Mouse (Mus musculus) stomach, embryonic 15.5 days (tissue): ENCODE results near the gene Rpl18. TPM values are rescaled to one million over a fixed set of nuclear protein-coding genes. Genes with fewer than 3 reads are reported as not detected.

Experiments used
- ATAC-seq: fragments of 200-750 bp; cut with Nextera tagmentation; 2 replicates; pipeline ENCODE4 v1.8.0; 2017; ENCODE audit warnings: low read depth, moderate number of reproducible peaks, moderate TSS enrichment; ENCODE audit not compliant: insufficient read depth, low FRiP score
- H3K27ac ChIP-seq: fragments of 300-500 bp; sonication (generic); 2 replicates; pipeline ENCODE4 v1.5.1; 2015; ENCODE audit warnings: mild to moderate bottlenecking, inconsistent platforms
- H3K27me3 ChIP-seq: fragments of 300-500 bp; sonication (generic); replicated peaks from 2 replicates; pipeline ENCODE4 v1.6.1; 2015; ENCODE audit warnings: inconsistent platforms
- H3K36me3 ChIP-seq: fragments of 300-500 bp; sonication (generic); 2 replicates; pipeline ENCODE4 v1.6.1; 2015; ENCODE audit warnings: inconsistent platforms
- H3K4me1 ChIP-seq: fragments of 300-500 bp; sonication (generic); 2 replicates; pipeline ENCODE4 v1.6.1; 2015; ENCODE audit warnings: inconsistent platforms
- H3K4me2 ChIP-seq: fragments of 300-500 bp; sonication (generic); 2 replicates; pipeline ENCODE4 v1.6.1; 2015; ENCODE audit warnings: mild to moderate bottlenecking, inconsistent platforms
- H3K4me3 ChIP-seq: fragments of 300-500 bp; sonication (generic); replicated peaks from 2 replicates; pipeline ENCODE4 v1.5.1; 2015; ENCODE audit warnings: inconsistent platforms
- H3K9ac ChIP-seq: fragments of 300-500 bp; sonication (generic); 2 replicates; pipeline ENCODE4 v1.6.1; 2015; ENCODE audit warnings: inconsistent platforms
- H3K9me3 ChIP-seq: fragments of 300-500 bp; sonication (generic); 2 replicates; pipeline ENCODE4 v1.6.1; 2016; ENCODE audit warnings: inconsistent platforms
- WGBS: fragments of 180-500 bp; shearing (Covaris S2); methylation state at CpG from one replicate; pipeline ENCODE4 v1.1.7; 2015; 5-methylcytosine and 5-hydroxymethylcytosine counted together
- polyA plus RNA-seq: library from polyadenylated mRNA; unstranded; fragments of >200 nt; fragmentation: Nextera tagmentation; extraction: Ambion mirVana; gene quantifications from 2 replicates; pipeline ENCODE4 v1.2.1, GENCODE M21; 2015

The Rpl18 gene
- polyA plus RNA-seq, 1 experiment from 2014 or later: 954 TPM

DNA sequence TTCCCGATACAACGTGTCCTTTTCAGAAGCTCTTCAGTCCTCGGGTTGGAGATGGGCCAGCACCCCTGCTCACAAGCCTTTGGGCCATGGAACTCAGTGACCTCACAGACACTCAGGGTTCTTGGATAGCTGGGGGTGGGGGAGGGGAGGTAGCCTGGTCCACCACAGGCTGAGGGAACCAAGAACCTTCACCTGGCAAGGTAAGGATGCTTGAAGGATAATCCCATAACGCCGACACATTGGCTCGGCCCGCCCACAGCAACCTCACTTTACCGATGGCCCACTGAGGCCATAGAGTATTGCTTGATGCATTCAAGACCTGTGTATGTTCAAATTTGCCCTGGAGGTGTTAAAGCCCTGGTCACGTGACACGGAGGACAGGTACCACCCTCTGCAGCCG, 10.5 kb downstream of the Rpl18 start, which contains the start of gene Spaca4:
Gene Spaca4, minus strand, starts transcription at position 101 of the 400 bp plus-strand sequence.
- 88% methylated on average over 11 of the region's 11 CpGs for WGBS
- H3K4me2 ChIP-seq: no peak within 1 kb of the TSS
- no peak for ATAC-seq
- no peak within 1 kb of the TSS for H3K4me3 ChIP-seq
- H3K27ac ChIP-seq: 0 out of 2 replicates have a peak within 1 kb of the TSS, but pooled peaks have one; percentile 65
- H3K9ac ChIP-seq: no peak within 1 kb of the TSS
- no peaks in the 10 kb centered on the region for H3K27me3 ChIP-seq
- no peaks in the 10 kb centered on the region for H3K9me3 ChIP-seq
- H3K4me1 ChIP-seq: peaks cover 25% of the 10 kb centered on the region; the same call in 1 of the 2 replicates
- peaks cover 44% of the 10 kb centered on the region for H3K36me3 ChIP-seq

DNA sequence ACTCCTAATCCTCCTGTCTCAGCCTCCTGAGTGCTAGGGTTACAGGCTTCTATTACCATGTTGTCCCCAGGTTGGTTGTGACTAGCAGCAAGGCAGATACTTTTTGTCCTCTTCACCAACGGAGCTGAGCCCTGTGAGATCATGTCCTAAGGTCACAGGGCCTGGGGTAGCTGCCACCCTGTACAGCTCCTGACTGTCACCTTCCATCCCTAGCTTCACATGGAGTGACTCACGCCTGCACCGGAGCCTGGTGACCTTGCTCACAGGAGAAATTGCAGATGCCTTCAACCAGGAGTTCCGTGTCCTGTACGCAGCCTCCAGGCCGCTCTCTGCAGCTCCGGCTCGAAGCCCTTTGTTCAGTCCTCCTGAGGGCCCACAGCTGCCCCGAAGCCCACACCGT, 11.2 kb downstream of the Rpl18 start:
- H3K36me3 ChIP-seq: peaks cover 37% of the 10 kb centered on the region
- H3K9me3 ChIP-seq: no peaks in the 10 kb centered on the region
- no peak overlapping the region for H3K9ac ChIP-seq
- no peaks in the 10 kb centered on the region for H3K27me3 ChIP-seq
- WGBS: 89% methylated on average over 10 of the region's 10 CpGs
- H3K4me3 ChIP-seq: no peak overlapping the region
- H3K4me2 ChIP-seq: no peak overlapping the region
- peaks cover 25% of the 10 kb centered on the region for H3K4me1 ChIP-seq
- ATAC-seq: no peak
- 0 out of 2 replicates have a peak overlapping the region, but pooled peaks have one; percentile 65 for H3K27ac ChIP-seq

- 67% methylated on average over 3 of the region's 3 CpGs for WGBS
- peaks cover 30% of the 10 kb centered on the region for H3K36me3 ChIP-seq
- H3K4me3 ChIP-seq: no peak overlapping the region
- H3K9ac ChIP-seq: no peak overlapping the region
- no peaks in the 10 kb centered on the region for H3K9me3 ChIP-seq
- peaks cover 24% of the 10 kb centered on the region for H3K4me1 ChIP-seq
- H3K27ac ChIP-seq: peak overlapping the region; percentile 65; the same call in 1 of the 2 replicates
- no peaks in the 10 kb centered on the region for H3K27me3 ChIP-seq
- ATAC-seq: peak; percentile 33
- peak overlapping the region; percentile 30; the same call in 1 of the 2 replicates for H3K4me2 ChIP-seq
These were observed 12.4 kb downstream of the Rpl18 start for GRCm38 (mm10) chr7:45727625-45728024.

- no peak overlapping the region for H3K4me3 ChIP-seq
- H3K36me3 ChIP-seq: no peaks in the 10 kb centered on the region; the same call in 1 of the 2 replicates
- peak overlapping the region; percentile 54; the same call in 1 of the 2 replicates for H3K27ac ChIP-seq
- WGBS: 17% methylated on average over 16 of the region's 16 CpGs
- peaks cover 24% of the 10 kb centered on the region for H3K4me1 ChIP-seq
- no peak for ATAC-seq
- no peaks in the 10 kb centered on the region for H3K27me3 ChIP-seq
- H3K9me3 ChIP-seq: no peaks in the 10 kb centered on the region
- H3K4me2 ChIP-seq: no peak overlapping the region
- H3K9ac ChIP-seq: no peak overlapping the region
These were observed 15.6 kb downstream of the Rpl18 start for GRCm38 (mm10) chr7:45730727-45731431.

DNA sequence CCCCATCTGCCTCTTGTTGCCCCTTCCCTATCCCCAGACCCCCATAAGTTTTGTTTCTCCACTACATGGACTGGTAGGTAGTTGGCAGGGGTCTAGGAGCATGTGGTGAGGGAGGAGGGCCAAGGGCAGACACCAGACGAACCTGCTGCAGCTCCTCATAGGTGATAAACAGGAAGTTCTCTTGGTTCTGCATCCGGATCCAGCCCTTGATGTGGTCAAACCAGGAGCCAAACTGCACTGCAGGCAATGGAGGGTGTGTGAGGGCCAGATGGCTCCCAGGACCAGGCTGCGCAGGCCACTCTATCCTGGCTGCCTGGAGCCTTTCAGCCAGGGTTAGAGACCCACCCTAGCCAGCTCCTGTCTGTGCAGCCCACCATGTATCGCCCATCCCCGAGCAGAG, 18.2 kb downstream of the Rpl18 start:
- Histone ChIP-seq H3K9ac (no peak overlapping the region), H3K27me3 (no peaks in the 10 kb centered on the region), H3K4me1 (peaks cover 19% of the 10 kb centered on the region), H3K4me2 (no peak overlapping the region), H3K4me3 (no peak overlapping the region), H3K36me3 (no peaks in the 10 kb centered on the region), H3K27ac (no peak overlapping the region), H3K9me3 (no peaks in the 10 kb centered on the region)
- no peak for ATAC-seq
- 81% methylated on average over 5 of the region's 5 CpGs for WGBS

DNA sequence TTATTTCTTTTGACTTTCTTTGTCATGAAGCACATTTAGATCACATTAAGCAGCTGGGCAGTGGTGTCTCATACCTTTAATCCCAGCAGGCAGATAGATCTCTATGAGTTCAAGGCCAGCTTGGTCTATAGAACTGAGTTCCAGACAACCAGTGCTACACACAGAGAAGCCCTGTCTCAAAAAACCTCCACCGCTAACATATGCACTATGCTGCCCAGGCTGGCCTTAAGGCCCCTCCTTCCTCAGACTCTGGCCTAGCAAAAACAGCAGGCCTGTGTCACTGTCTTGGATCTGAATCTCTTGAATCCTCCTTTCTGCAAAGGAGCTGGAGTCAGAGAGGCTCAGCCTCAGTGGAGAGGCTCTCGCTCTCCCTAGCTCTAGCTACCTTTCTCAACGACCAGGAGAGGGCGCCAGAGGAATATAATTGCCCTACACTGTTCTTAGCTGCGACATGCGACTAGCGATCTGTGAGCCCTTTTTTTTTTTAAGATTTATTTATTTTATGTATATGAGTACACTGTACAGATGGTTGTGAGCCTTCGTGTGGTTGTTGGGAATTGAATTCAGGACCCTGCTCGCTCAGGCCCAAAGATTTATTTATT, 24.0 kb downstream of the Rpl18 start:
- peak; percentile 86 for ATAC-seq
- 7% methylated on average over 9 of the region's 9 CpGs for WGBS
- H3K9me3 ChIP-seq: no peaks in the 10 kb centered on the region
- no peak overlapping the region for H3K27ac ChIP-seq
- H3K9ac ChIP-seq: no peak overlapping the region
- H3K27me3 ChIP-seq: no peaks in the 10 kb centered on the region
- H3K36me3 ChIP-seq: no peaks in the 10 kb centered on the region
- no peak overlapping the region for H3K4me2 ChIP-seq
- H3K4me1 ChIP-seq: peaks cover 6% of the 10 kb centered on the region; the same call in 1 of the 2 replicates
- H3K4me3 ChIP-seq: no peak overlapping the region

- Histone ChIP-seq H3K4me2 (no peak overlapping the region), H3K27ac (no peak overlapping the region), H3K4me3 (no peak overlapping the region), H3K36me3 (no peaks in the 10 kb centered on the region), H3K4me1 (peaks cover 6% of the 10 kb centered on the region; the same call in 1 of the 2 replicates), H3K27me3 (no peaks in the 10 kb centered on the region), H3K9me3 (no peaks in the 10 kb centered on the region), H3K9ac (no peak overlapping the region)
- ATAC-seq: no peak
- 62% methylated on average over 10 of the region's 10 CpGs for WGBS
These were observed 24.6 kb downstream of the Rpl18 start for GRCm38 (mm10) chr7:45739820-45740219.

DNA sequence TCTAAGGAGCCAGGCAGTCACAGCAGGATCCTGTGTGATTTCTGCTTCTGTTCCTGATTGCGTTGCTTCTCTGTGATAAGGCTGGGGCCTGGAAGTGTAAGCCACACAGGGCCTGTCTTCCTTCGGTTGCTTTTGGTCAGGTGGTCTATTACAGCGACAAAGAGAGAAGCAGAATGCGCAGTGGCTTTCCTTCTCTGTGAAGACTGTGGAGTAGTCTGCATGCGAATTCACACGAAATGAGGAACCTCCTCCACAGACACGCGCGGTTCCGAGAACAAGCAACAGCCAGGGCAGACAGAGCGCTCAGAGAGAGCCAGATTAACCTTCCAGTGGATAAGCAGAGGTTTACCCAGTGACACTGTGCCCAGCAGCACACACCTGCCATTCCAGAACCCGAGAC, 26.1 kb downstream of the Rpl18 start:
- ATAC-seq: no peak
- H3K27ac ChIP-seq: no peak overlapping the region
- H3K9ac ChIP-seq: no peak overlapping the region
- H3K4me1 ChIP-seq: peaks cover 6% of the 10 kb centered on the region; the same call in 1 of the 2 replicates
- no peaks in the 10 kb centered on the region for H3K9me3 ChIP-seq
- H3K36me3 ChIP-seq: no peaks in the 10 kb centered on the region
- H3K27me3 ChIP-seq: no peaks in the 10 kb centered on the region
- WGBS: 79% methylated on average over 12 of the region's 12 CpGs
- no peak overlapping the region for H3K4me3 ChIP-seq
- peak overlapping the region; percentile 47; the same call in 1 of the 2 replicates for H3K4me2 ChIP-seq

DNA sequence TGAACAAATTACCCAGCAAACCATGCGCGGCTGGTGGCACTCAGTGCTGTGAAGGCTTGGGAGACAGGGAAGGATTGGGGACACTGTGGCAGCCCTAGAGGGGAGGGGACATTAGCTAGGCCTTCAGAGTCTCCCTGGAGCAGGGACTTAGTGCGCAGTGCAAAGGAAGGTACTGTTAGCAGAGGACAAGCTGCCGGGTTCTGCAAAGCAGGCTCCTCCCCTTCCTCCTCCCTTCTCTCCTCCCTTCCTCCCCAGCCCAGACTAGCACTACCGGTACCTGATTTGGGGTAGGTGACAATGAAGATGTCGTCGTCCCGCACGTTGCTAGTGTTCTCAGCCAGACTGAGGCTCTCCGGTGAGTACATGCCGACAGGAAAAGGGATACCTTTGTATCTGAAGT, 26.5 kb downstream of the Rpl18 start:
- 0 out of 2 replicates have a peak, but pooled peaks have one; percentile 58 for ATAC-seq
- Histone ChIP-seq H3K4me2 (peak overlapping the region; percentile 47), H3K9me3 (no peaks in the 10 kb centered on the region), H3K4me1 (peaks cover 6% of the 10 kb centered on the region; the same call in 1 of the 2 replicates), H3K4me3 (peak overlapping the region; percentile 25), H3K27ac (no peak overlapping the region), H3K36me3 (no peaks in the 10 kb centered on the region), H3K27me3 (no peaks in the 10 kb centered on the region), H3K9ac (no peak overlapping the region)
- 28% methylated on average over 11 of the region's 11 CpGs for WGBS

DNA sequence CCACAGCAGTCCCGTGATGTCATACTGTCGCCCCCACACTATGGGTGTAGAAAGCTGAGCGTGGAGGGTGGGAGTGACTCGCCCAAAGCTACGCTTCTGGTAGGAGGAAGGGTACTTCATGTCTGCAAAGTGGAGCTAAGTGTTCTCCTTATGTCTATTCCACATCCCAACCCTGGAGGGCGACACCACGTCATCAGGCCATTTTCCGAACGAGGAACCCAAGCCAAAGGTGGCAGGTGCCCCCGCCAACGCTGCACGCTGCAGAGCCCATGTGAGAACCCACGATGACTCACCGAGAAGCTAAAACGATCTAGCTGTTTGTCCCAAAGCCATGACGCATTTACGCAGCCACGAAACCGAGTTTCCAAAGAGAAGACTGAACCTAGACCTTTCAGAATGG, 27.1 kb downstream of the Rpl18 start:
- H3K4me2 ChIP-seq: peak overlapping the region; percentile 47
- peaks cover 6% of the 10 kb centered on the region; the same call in 1 of the 2 replicates for H3K4me1 ChIP-seq
- ATAC-seq: no peak
- no peak overlapping the region for H3K9ac ChIP-seq
- no peaks in the 10 kb centered on the region for H3K27me3 ChIP-seq
- no peaks in the 10 kb centered on the region for H3K36me3 ChIP-seq
- no peaks in the 10 kb centered on the region for H3K9me3 ChIP-seq
- peak overlapping the region; percentile 25 for H3K4me3 ChIP-seq
- H3K27ac ChIP-seq: no peak overlapping the region
- WGBS: 34% methylated on average over 19 of the region's 19 CpGs

- WGBS: 31% methylated on average over 2 of the region's 2 CpGs
- peaks cover 6% of the 10 kb centered on the region; the same call in 1 of the 2 replicates for H3K4me1 ChIP-seq
- no peak overlapping the region for H3K27ac ChIP-seq
- no peak overlapping the region for H3K4me3 ChIP-seq
- no peaks in the 10 kb centered on the region for H3K36me3 ChIP-seq
- H3K4me2 ChIP-seq: no peak overlapping the region
- no peak overlapping the region for H3K9ac ChIP-seq
- ATAC-seq: peak; percentile 47; the same call in 1 of the 2 replicates
- H3K9me3 ChIP-seq: no peaks in the 10 kb centered on the region
- no peaks in the 10 kb centered on the region for H3K27me3 ChIP-seq
These were observed 29.1 kb downstream of the Rpl18 start for GRCm38 (mm10) chr7:45744387-45744786.

GRCm38 (mm10) chr7:45746518-45746917, 31.3 kb downstream of the Rpl18 start:
- Histone ChIP-seq H3K36me3 (no peaks in the 10 kb centered on the region), H3K9ac (no peak overlapping the region), H3K9me3 (no peaks in the 10 kb centered on the region), H3K27me3 (no peaks in the 10 kb centered on the region), H3K4me1 (peaks cover 6% of the 10 kb centered on the region; the same call in 1 of the 2 replicates), H3K4me3 (no peak overlapping the region), H3K27ac (no peak overlapping the region), H3K4me2 (no peak overlapping the region)
- 58% methylated on average over 6 of the region's 6 CpGs for WGBS
- ATAC-seq: no peak
